Mouse (Mus musculus): Measurements from ENCODE around the gene Taldo1. TPM values are rescaled to one million over a fixed set of nuclear protein-coding genes. Genes with fewer than 3 reads are reported as not detected.

Gene Taldo1
- polyA plus RNA-seq, 1 experiment, result 252 TPM

- TF ChIP-seq CEBPB (IDR thresholded peaks at IDR 0.05; ENCODE audit: low read depth) (no peak), MYOD1 (IDR thresholded peaks at IDR 0.05; ENCODE audit: control insufficient read depth, insufficient read length, low read depth) (no peak), USF1 (IDR thresholded peaks at IDR 0.05; ENCODE audit: low read depth) (no peak), CTCF (IDR thresholded peaks at IDR 0.05; ENCODE audit: control insufficient read depth, insufficient read depth, insufficient read length) (no peak)
- Histone ChIP-seq H3ac (ENCODE audit: control insufficient read depth, insufficient read length, low read depth) (no peak overlapping the region), H3K27me3 (ENCODE audit: control insufficient read depth, insufficient read depth, insufficient read length) (no peaks in the 10 kb centered on the region), H3K36me3 (ENCODE audit: control insufficient read depth, insufficient read depth) (no peaks in the 10 kb centered on the region), H3K79me3 (ENCODE audit: low read depth) (no peaks in the 10 kb centered on the region), H3K4me3 (ENCODE audit: insufficient read depth, poor library complexity, severe bottlenecking) (no peak overlapping the region), H3K79me2 (ENCODE audit: control insufficient read depth, insufficient read depth) (no peaks in the 10 kb centered on the region)
Observed at GRCm38 (mm10) chr7:141418970-141419369, 27.0 kb downstream of the Taldo1 start.

- no peaks in the 10 kb centered on the region for H3K27me3 ChIP-seq (ENCODE audit: control insufficient read depth, insufficient read depth, insufficient read length)
- H3K79me3 ChIP-seq (ENCODE audit: low read depth), result no peaks in the 10 kb centered on the region
- H3ac ChIP-seq (ENCODE audit: control insufficient read depth, insufficient read length, low read depth), result no peak overlapping the region
- no peaks in the 10 kb centered on the region for H3K79me2 ChIP-seq (ENCODE audit: control insufficient read depth, insufficient read depth)
- H3K36me3 ChIP-seq (ENCODE audit: control insufficient read depth, insufficient read depth), result no peaks in the 10 kb centered on the region
- TF ChIP-seq MYOD1 (IDR thresholded peaks at IDR 0.05; ENCODE audit: control insufficient read depth, insufficient read length, low read depth) (no peak), USF1 (IDR thresholded peaks at IDR 0.05; ENCODE audit: low read depth) (no peak), CTCF (IDR thresholded peaks at IDR 0.05; ENCODE audit: control insufficient read depth, insufficient read depth, insufficient read length) (no peak)
- H3K4me3 ChIP-seq (ENCODE audit: insufficient read depth, poor library complexity, severe bottlenecking), result no peak overlapping the region
Observed at GRCm38 (mm10) chr7:141420030-141420702, 28.2 kb downstream of the Taldo1 start.

- Histone ChIP-seq H3K36me3 (ENCODE audit: control insufficient read depth, insufficient read depth) (no peaks in the 10 kb centered on the region), H3ac (ENCODE audit: control insufficient read depth, insufficient read length, low read depth) (no peak overlapping the region), H3K79me3 (ENCODE audit: low read depth) (no peaks in the 10 kb centered on the region), H3K4me3 (ENCODE audit: insufficient read depth, poor library complexity, severe bottlenecking) (no peak overlapping the region), H3K27me3 (ENCODE audit: control insufficient read depth, insufficient read depth, insufficient read length) (no peaks in the 10 kb centered on the region), H3K79me2 (ENCODE audit: control insufficient read depth, insufficient read depth) (no peaks in the 10 kb centered on the region)
- TF ChIP-seq USF1 (IDR thresholded peaks at IDR 0.05; ENCODE audit: low read depth), result no peak
- no peak for TF ChIP-seq FOSL1 (IDR thresholded peaks at IDR 0.05; ENCODE audit: insufficient read depth, low read length, poor library complexity, severe bottlenecking)
- TF ChIP-seq MYOG (IDR thresholded peaks at IDR 0.05; ENCODE audit: control insufficient read depth, extremely low read depth, insufficient read length), result no peak
- no peak for TF ChIP-seq MAX (IDR thresholded peaks at IDR 0.05)
- no peak for TF ChIP-seq CTCF (IDR thresholded peaks at IDR 0.05; ENCODE audit: control insufficient read depth, insufficient read depth, insufficient read length)
- no peak for TF ChIP-seq MYOD1 (IDR thresholded peaks at IDR 0.05; ENCODE audit: control insufficient read depth, insufficient read length, low read depth)
- no peak for TF ChIP-seq CEBPB (IDR thresholded peaks at IDR 0.05; ENCODE audit: low read depth)
Observed at GRCm38 (mm10) chr7:141423811-141424210, 31.8 kb downstream of the Taldo1 start.

DNA sequence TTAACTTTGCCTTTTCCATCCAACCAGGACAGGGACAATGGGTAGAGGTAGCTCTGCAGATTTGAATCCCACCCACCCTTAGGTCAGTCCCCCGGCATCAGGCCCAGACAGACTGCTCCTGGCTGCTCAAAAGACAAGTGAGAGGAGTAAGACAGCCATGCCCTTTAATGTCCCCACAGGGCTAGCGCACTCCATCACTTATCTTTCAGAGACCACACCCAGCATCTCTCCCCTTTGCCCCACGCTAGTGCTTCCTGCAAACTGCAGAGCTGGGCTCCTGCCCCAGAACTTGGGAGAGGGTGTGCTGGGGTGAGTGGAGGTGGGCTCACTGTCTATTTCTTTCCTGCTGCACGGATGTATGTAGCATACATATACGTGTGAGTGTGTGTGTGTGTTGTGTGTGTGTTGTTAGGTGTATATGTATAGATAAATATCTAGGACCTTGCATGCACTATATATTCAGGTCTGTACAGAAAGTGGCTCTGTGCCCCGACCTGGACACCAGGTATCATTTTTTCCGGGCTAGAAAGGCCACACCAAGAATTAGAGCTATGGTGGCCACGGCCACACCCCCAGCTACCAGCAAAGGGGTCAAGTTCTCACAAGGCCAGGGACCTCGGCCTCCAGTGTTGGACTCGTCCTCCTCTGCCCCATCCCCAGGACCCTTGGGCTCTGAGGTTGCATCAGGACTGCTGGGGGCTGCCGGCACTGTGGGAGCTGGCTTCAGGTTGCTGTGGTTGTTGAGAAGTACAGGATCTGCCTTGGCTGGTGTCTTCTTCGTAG, 35.1 kb downstream of the Taldo1 start:
- H3ac ChIP-seq (ENCODE audit: control insufficient read depth, insufficient read length, low read depth), result no peak overlapping the region
- no peaks in the 10 kb centered on the region for H3K79me2 ChIP-seq (ENCODE audit: control insufficient read depth, insufficient read depth)
- TF ChIP-seq USF1 (IDR thresholded peaks at IDR 0.05; ENCODE audit: low read depth), result no peak
- TF ChIP-seq MYOG (IDR thresholded peaks at IDR 0.05; ENCODE audit: control insufficient read depth, extremely low read depth, insufficient read length), result no peak
- no peak for TF ChIP-seq MAX (IDR thresholded peaks at IDR 0.05)
- TF ChIP-seq CEBPB (IDR thresholded peaks at IDR 0.05; ENCODE audit: low read depth), result no peak
- TF ChIP-seq MYOD1 (IDR thresholded peaks at IDR 0.05; ENCODE audit: control insufficient read depth, insufficient read length, low read depth), result no peak
- TF ChIP-seq FOSL1 (IDR thresholded peaks at IDR 0.05; ENCODE audit: insufficient read depth, low read length, poor library complexity, severe bottlenecking), result no peak
- TF ChIP-seq CTCF (IDR thresholded peaks at IDR 0.05; ENCODE audit: control insufficient read depth, insufficient read depth, insufficient read length), result no peak
- H3K4me3 ChIP-seq (ENCODE audit: insufficient read depth, poor library complexity, severe bottlenecking), result no peak overlapping the region
- H3K36me3 ChIP-seq (ENCODE audit: control insufficient read depth, insufficient read depth), result no peaks in the 10 kb centered on the region
- no peaks in the 10 kb centered on the region for H3K79me3 ChIP-seq (ENCODE audit: low read depth)
- H3K27me3 ChIP-seq (ENCODE audit: control insufficient read depth, insufficient read depth, insufficient read length), result no peaks in the 10 kb centered on the region

- no peak overlapping the region for H3K4me3 ChIP-seq (ENCODE audit: insufficient read depth, poor library complexity, severe bottlenecking)
- H3K79me3 ChIP-seq (ENCODE audit: low read depth), result no peaks in the 10 kb centered on the region
- no peaks in the 10 kb centered on the region for H3K36me3 ChIP-seq (ENCODE audit: control insufficient read depth, insufficient read depth)
- no peaks in the 10 kb centered on the region for H3K27me3 ChIP-seq (ENCODE audit: control insufficient read depth, insufficient read depth, insufficient read length)
- no peak overlapping the region for H3ac ChIP-seq (ENCODE audit: control insufficient read depth, insufficient read length, low read depth)
- TF ChIP-seq CEBPB (IDR thresholded peaks at IDR 0.05; ENCODE audit: low read depth), result no peak
- TF ChIP-seq FOSL1 (IDR thresholded peaks at IDR 0.05; ENCODE audit: insufficient read depth, low read length, poor library complexity, severe bottlenecking), result no peak
- TF ChIP-seq USF1 (IDR thresholded peaks at IDR 0.05; ENCODE audit: low read depth), result no peak
- H3K79me2 ChIP-seq (ENCODE audit: control insufficient read depth, insufficient read depth), result no peaks in the 10 kb centered on the region
Observed at GRCm38 (mm10) chr7:141428701-141429100, 36.7 kb downstream of the Taldo1 start.

- Histone ChIP-seq H3K79me2 (ENCODE audit: control insufficient read depth, insufficient read depth) (peaks cover under 1% of the 10 kb centered on the region), H3K4me3 (ENCODE audit: insufficient read depth, poor library complexity, severe bottlenecking) (no peak within 1 kb of the TSS), H3K36me3 (ENCODE audit: control insufficient read depth, insufficient read depth) (peaks cover 5% of the 10 kb centered on the region), H3ac (ENCODE audit: control insufficient read depth, insufficient read length, low read depth) (no peak within 1 kb of the TSS), H3K79me3 (ENCODE audit: low read depth) (no peaks in the 10 kb centered on the region), H3K27me3 (ENCODE audit: control insufficient read depth, insufficient read depth, insufficient read length) (no peaks in the 10 kb centered on the region)
- no peak for TF ChIP-seq CTCF (IDR thresholded peaks at IDR 0.05; ENCODE audit: control insufficient read depth, insufficient read depth, insufficient read length)
- TF ChIP-seq MAX (IDR thresholded peaks at IDR 0.05), result no peak
- TF ChIP-seq FOSL1 (IDR thresholded peaks at IDR 0.05; ENCODE audit: insufficient read depth, low read length, poor library complexity, severe bottlenecking), result no peak
- no peak for TF ChIP-seq CEBPB (IDR thresholded peaks at IDR 0.05; ENCODE audit: low read depth)
- TF ChIP-seq MYOG (IDR thresholded peaks at IDR 0.05; ENCODE audit: control insufficient read depth, extremely low read depth, insufficient read length), result no peak
- TF ChIP-seq MYOD1 (IDR thresholded peaks at IDR 0.05; ENCODE audit: control insufficient read depth, insufficient read length, low read depth), result no peak
- TF ChIP-seq USF1 (IDR thresholded peaks at IDR 0.05; ENCODE audit: low read depth), result no peak
Observed at GRCm38 (mm10) chr7:141429310-141429709, 37.3 kb downstream of the Taldo1 start, which contains the start of gene Cend1. TSS of gene Cend1 (minus strand) at chr7:141429491.
